In genomic region chr14:31870436-31870835, GRCm38 (mm10) we compare ENCODE assay signal across 23 mouse cellular contexts.
"Had no signal": no experiment of that assay in that cellular context is flagged by ENCODE, and none has a peak within 500 bp of the region (broad histone marks: within the 10 kb centered on the region; RNA-seq: fewer than 3 reads in every experiment).

No protein-coding gene starts in this region.

- ATAC-seq: forebrain, embryonic 15.5 days; forebrain, postnatal 0 days; hindbrain, postnatal 0 days had no signal

- H3K9ac ChIP-seq: forebrain, embryonic 15.5 days; forebrain, postnatal 0 days; heart, embryonic 13.5 days; heart, embryonic 15.5 days; hindbrain, embryonic 13.5 days; hindbrain, embryonic 15.5 days; limb, embryonic 13.5 days; limb, embryonic 15.5 days; liver, embryonic 14.5 days had no signal

- H3K4me2 ChIP-seq: forebrain, embryonic 15.5 days; heart, embryonic 13.5 days; heart, embryonic 15.5 days; hindbrain, embryonic 13.5 days; hindbrain, embryonic 15.5 days; limb, embryonic 13.5 days; limb, embryonic 15.5 days had no signal

- H3K27ac ChIP-seq: forebrain, embryonic 15.5 days; heart, embryonic 10.5 days; heart, embryonic 13.5 days; heart, embryonic 15.5 days; hindbrain, embryonic 13.5 days; hindbrain, embryonic 15.5 days; hindbrain, postnatal 0 days; layer of hippocampus, adult 2 months; left cerebral cortex, adult 2 months; limb, embryonic 13.5 days; limb, embryonic 15.5 days; liver, embryonic 14.5 days had no signal

- DNase-seq: forebrain, postnatal 0 days; gastrocnemius, postnatal 10 days; gastrocnemius, postnatal 36 days; heart, adult 18-20 months; heart, postnatal 14 days; heart, postnatal 36 days; kidney, adult 11 months; kidney, adult 8-10 months; kidney, postnatal 10 days; kidney, postnatal 25 days; kidney, postnatal 4 days had no signal

- H3K9me3 ChIP-seq: heart, embryonic 15.5 days had no signal

- H3K36me3 ChIP-seq: forebrain, embryonic 15.5 days; heart, embryonic 10.5 days; heart, embryonic 15.5 days; hindbrain, embryonic 13.5 days; hindbrain, embryonic 15.5 days; limb, embryonic 13.5 days; limb, embryonic 15.5 days had no signal

- H3K4me1 ChIP-seq: forebrain, embryonic 15.5 days; hindbrain, embryonic 13.5 days; hindbrain, embryonic 15.5 days; limb, embryonic 13.5 days; limb, embryonic 15.5 days had no signal

- H3K27me3 ChIP-seq: forebrain, embryonic 15.5 days; heart, embryonic 13.5 days; heart, embryonic 15.5 days; hindbrain, embryonic 13.5 days; hindbrain, embryonic 15.5 days; limb, embryonic 13.5 days; limb, embryonic 15.5 days had no signal

- H3K4me3 ChIP-seq: forebrain, embryonic 15.5 days; heart, embryonic 10.5 days; heart, embryonic 13.5 days; heart, embryonic 15.5 days; hindbrain, embryonic 13.5 days; hindbrain, embryonic 15.5 days; layer of hippocampus, adult 2 months; left cerebral cortex, adult 2 months; limb, embryonic 13.5 days; limb, embryonic 15.5 days had no signal
